Mouse (Mus musculus): Measurements from ENCODE around the gene Clcnka.

Gene Clcnka

GRCm38 (mm10) chr4:141420886-141421285, 22.4 kb upstream of the Clcnka start:
- no peak for DNase-seq

GRCm38 (mm10) chr4:141420192-141420829, 21.8 kb upstream of the Clcnka start, which contains the start of gene Hspb7:
Hspb7 (plus strand) TSS chr4:141420779.
- DNase-seq: no peak

- no peak for DNase-seq
These were observed 21.1 kb upstream of the Clcnka start for GRCm38 (mm10) chr4:141419398-141420191.

GRCm38 (mm10) chr4:141415924-141416323, 17.4 kb upstream of the Clcnka start, which contains the start of gene Clcnkb:
Clcnkb (minus strand) TSS chr4:141416014.
- DNase-seq: peak; percentile 44

GRCm38 (mm10) chr4:141411430-141411992, 13.0 kb upstream of the Clcnka start:
- no peak for DNase-seq

- no peak for DNase-seq
These were observed 10.1 kb upstream of the Clcnka start for GRCm38 (mm10) chr4:141408577-141408976.

- DNase-seq: peak; percentile 56
These were observed 8.2 kb upstream of the Clcnka start for GRCm38 (mm10) chr4:141406516-141407299.

- no peak for DNase-seq
These were observed 6.7 kb upstream of the Clcnka start for GRCm38 (mm10) chr4:141405314-141405622.

GRCm38 (mm10) chr4:141404518-141405313, 6.2 kb upstream of the Clcnka start:
- peak; percentile 91 for DNase-seq

- peak; percentile 60 for DNase-seq
These were observed 1.6 kb upstream of the Clcnka start for GRCm38 (mm10) chr4:141400171-141400570.

GRCm38 (mm10) chr4:141397861-141398260, 663 bp downstream of the Clcnka start:
- no peak for DNase-seq

- no peak for DNase-seq
These were observed 3.8 kb downstream of the Clcnka start for GRCm38 (mm10) chr4:141394751-141395150.

GRCm38 (mm10) chr4:141391293-141391692, 7.2 kb downstream of the Clcnka start:
- no peak for DNase-seq

GRCm38 (mm10) chr4:141389366-141390150, 9.0 kb downstream of the Clcnka start:
- DNase-seq: no peak

- no peak for DNase-seq
These were observed 10.6 kb downstream of the Clcnka start for GRCm38 (mm10) chr4:141387933-141388332.

- DNase-seq: peak; percentile 88
These were observed 11.3 kb downstream of the Clcnka start for GRCm38 (mm10) chr4:141387093-141387784.

GRCm38 (mm10) chr4:141386150-141386549, 12.4 kb downstream of the Clcnka start:
- DNase-seq: no peak

- peak; percentile 60 for DNase-seq
These were observed 13.2 kb downstream of the Clcnka start for GRCm38 (mm10) chr4:141385275-141385674.

GRCm38 (mm10) chr4:141382406-141382805, 16.1 kb downstream of the Clcnka start:
- no peak for DNase-seq

- DNase-seq: no peak
These were observed 18.9 kb downstream of the Clcnka start for GRCm38 (mm10) chr4:141379674-141380073.

- no peak for DNase-seq
These were observed 26.1 kb downstream of the Clcnka start for GRCm38 (mm10) chr4:141372426-141372825.
